Mouse (Mus musculus) heart, embryonic 12.5 days (tissue): ENCODE data around the gene Snph. TPM values are rescaled to one million over a fixed set of nuclear protein-coding genes. Genes with fewer than 3 reads are reported as not detected.

Experiments used
- ATAC-seq: fragments of 200-750 bp; cut with Nextera tagmentation; 2 replicates; pipeline ENCODE4 v1.8.0; 2017; ENCODE audit warnings: moderate TSS enrichment, moderate library complexity; ENCODE audit not compliant: insufficient number of reproducible peaks, low FRiP score
- H3K27ac ChIP-seq: fragments of 300-500 bp; sonication (generic); 2 replicates; pipeline ENCODE4 v1.5.1; 2016; ENCODE audit warnings: mild to moderate bottlenecking, moderate library complexity; ENCODE audit not compliant: poor library complexity, severe bottlenecking
- H3K27me3 ChIP-seq: fragments of 300-500 bp; sonication (generic); replicated peaks from 2 replicates; pipeline ENCODE4 v1.6.1; 2016; ENCODE audit warnings: mild to moderate bottlenecking, moderate library complexity
- H3K36me3 ChIP-seq: fragments of 300-500 bp; sonication (generic); 2 replicates; pipeline ENCODE4 v1.6.1; 2016; ENCODE audit warnings: mild to moderate bottlenecking, moderate library complexity
- H3K4me1 ChIP-seq: fragments of 300-500 bp; sonication (generic); replicated peaks from 2 replicates; pipeline ENCODE4 v1.6.1; 2016; ENCODE audit warnings: mild to moderate bottlenecking
- H3K4me2 ChIP-seq: fragments of 300-500 bp; sonication (generic); 2 replicates; pipeline ENCODE4 v1.6.1; 2016; ENCODE audit warnings: mild to moderate bottlenecking, moderate library complexity
- H3K4me3 ChIP-seq: fragments of 300-500 bp; sonication (generic); 2 replicates; pipeline ENCODE4 v1.5.1; 2016; ENCODE audit warnings: mild to moderate bottlenecking
- H3K9ac ChIP-seq: fragments of 300-500 bp; sonication (generic); 2 replicates; pipeline ENCODE4 v1.6.1; 2016; ENCODE audit warnings: mild to moderate bottlenecking, moderate library complexity
- H3K9me3 ChIP-seq: fragments of 300-500 bp; sonication (generic); replicated peaks from 2 replicates; pipeline ENCODE4 v1.6.1; 2016; ENCODE audit warnings: mild to moderate bottlenecking, moderate library complexity
- WGBS: fragments of 180-500 bp; shearing (Covaris S2); methylation state at CpG from one replicate; pipeline ENCODE4 v1.1.7; 2016; 5-methylcytosine and 5-hydroxymethylcytosine counted together
- polyA plus RNA-seq: library from polyadenylated mRNA; unstranded; fragments of >200 nt; fragmentation: Nextera tagmentation; extraction: Ambion mirVana; gene quantifications from 2 replicates; pipeline ENCODE4 v1.2.1, GENCODE M21; 2016

Snph gene
- polyA plus RNA-seq: 0.22 and 0.38 TPM in 2 replicates

GRCm38 (mm10) chr2:151632159-151632814 is at the start of gene Snph:
Gene Snph, minus strand, starts transcription at chr2:151632593.
- Histone ChIP-seq H3K36me3 (no peaks in the 10 kb centered on the region), H3K4me2 (peak within 1 kb of the TSS; percentile 100), H3K9ac (peak within 1 kb of the TSS; percentile 73), H3K4me1 (peaks cover 5% of the 10 kb centered on the region; the same call in 1 of the 2 replicates), H3K9me3 (no peaks in the 10 kb centered on the region), H3K27ac (no peak within 1 kb of the TSS), H3K27me3 (peaks cover 58% of the 10 kb centered on the region), H3K4me3 (peak within 1 kb of the TSS; percentile 83)
- peak; percentile 51; the same call in 1 of the 2 replicates for ATAC-seq
- WGBS: 1% methylated on average over 43 of the region's 47 CpGs

GRCm38 (mm10) chr2:151676234-151676633 is 43.8 kb upstream of the Snph start:
- H3K36me3 ChIP-seq: no peaks in the 10 kb centered on the region
- H3K27ac ChIP-seq: no peak overlapping the region
- H3K4me1 ChIP-seq: no peaks in the 10 kb centered on the region
- H3K9me3 ChIP-seq: no peaks in the 10 kb centered on the region
- 40% methylated on average over 2 of the region's 2 CpGs for WGBS
- H3K9ac ChIP-seq: no peak overlapping the region
- ATAC-seq: no peak
- no peak overlapping the region for H3K4me2 ChIP-seq
- H3K27me3 ChIP-seq: peaks cover 23% of the 10 kb centered on the region
- H3K4me3 ChIP-seq: no peak overlapping the region

GRCm38 (mm10) chr2:151670968-151671329 is 38.6 kb upstream of the Snph start:
- H3K27me3 ChIP-seq: peaks cover 42% of the 10 kb centered on the region
- H3K9ac ChIP-seq: no peak overlapping the region
- peaks cover 6% of the 10 kb centered on the region for H3K9me3 ChIP-seq
- no peaks in the 10 kb centered on the region for H3K36me3 ChIP-seq
- WGBS: 52% methylated on average over 1 of the region's 1 CpGs
- ATAC-seq: peak; percentile 25; the same call in 1 of the 2 replicates
- H3K27ac ChIP-seq: no peak overlapping the region
- peaks cover 6% of the 10 kb centered on the region; the same call in 1 of the 2 replicates for H3K4me1 ChIP-seq
- no peak overlapping the region for H3K4me3 ChIP-seq
- H3K4me2 ChIP-seq: no peak overlapping the region

- H3K36me3 ChIP-seq: no peaks in the 10 kb centered on the region
- peaks cover 6% of the 10 kb centered on the region; the same call in 1 of the 2 replicates for H3K4me1 ChIP-seq
- no peak overlapping the region for H3K27ac ChIP-seq
- peak; percentile 71 for ATAC-seq
- H3K27me3 ChIP-seq: peaks cover 42% of the 10 kb centered on the region
- WGBS: 29% methylated on average over 47 of the region's 48 CpGs
- H3K4me3 ChIP-seq: peak overlapping the region; percentile 12; the same call in 1 of the 2 replicates
- H3K4me2 ChIP-seq: peak overlapping the region; percentile 55
- peaks cover 6% of the 10 kb centered on the region for H3K9me3 ChIP-seq
- 0 out of 2 replicates have a peak overlapping the region, but pooled peaks have one; percentile 48 for H3K9ac ChIP-seq
Observed at GRCm38 (mm10) chr2:151670026-151670967, 37.9 kb upstream of the Snph start.

GRCm38 (mm10) chr2:151668433-151668832 is 36.0 kb upstream of the Snph start, which contains the start of gene Rad21l:
Gene Rad21l, minus strand, starts transcription at chr2:151668533.
- Histone ChIP-seq H3K36me3 (no peaks in the 10 kb centered on the region), H3K27me3 (peaks cover 32% of the 10 kb centered on the region), H3K4me3 (no peak within 1 kb of the TSS), H3K4me2 (no peak within 1 kb of the TSS), H3K4me1 (peaks cover 6% of the 10 kb centered on the region; the same call in 1 of the 2 replicates), H3K27ac (no peak within 1 kb of the TSS), H3K9me3 (peaks cover 6% of the 10 kb centered on the region), H3K9ac (no peak within 1 kb of the TSS)
- no peak for ATAC-seq
- WGBS: 62% methylated on average over 3 of the region's 3 CpGs

GRCm38 (mm10) chr2:151652053-151652452 is 19.7 kb upstream of the Snph start:
- WGBS: 62% methylated on average over 1 of the region's 1 CpGs
- no peaks in the 10 kb centered on the region for H3K36me3 ChIP-seq
- no peak overlapping the region for H3K27ac ChIP-seq

GRCm38 (mm10) chr2:151636015-151636402 is 3.6 kb upstream of the Snph start:
- WGBS: 82% methylated on average over 2 of the region's 2 CpGs
- Histone ChIP-seq H3K4me1 (peaks cover 5% of the 10 kb centered on the region; the same call in 1 of the 2 replicates), H3K4me3 (no peak overlapping the region), H3K4me2 (no peak overlapping the region), H3K27me3 (peaks cover 30% of the 10 kb centered on the region), H3K27ac (no peak overlapping the region), H3K9me3 (no peaks in the 10 kb centered on the region), H3K9ac (no peak overlapping the region), H3K36me3 (no peaks in the 10 kb centered on the region)
- no peak for ATAC-seq

More at GRCm38 (mm10) chr2:151652053-151652452, 19.7 kb upstream of the Snph start:
- H3K9me3 ChIP-seq: no peaks in the 10 kb centered on the region
- no peak for ATAC-seq
- H3K4me3 ChIP-seq: no peak overlapping the region
- peaks cover 4% of the 10 kb centered on the region; the same call in 1 of the 2 replicates for H3K27me3 ChIP-seq
- H3K4me1 ChIP-seq: no peaks in the 10 kb centered on the region
- no peak overlapping the region for H3K9ac ChIP-seq
- no peak overlapping the region for H3K4me2 ChIP-seq

- Histone ChIP-seq H3K36me3 (no peaks in the 10 kb centered on the region), H3K4me2 (no peak overlapping the region), H3K27me3 (peaks cover 35% of the 10 kb centered on the region), H3K9ac (no peak overlapping the region), H3K4me1 (peaks cover 5% of the 10 kb centered on the region; the same call in 1 of the 2 replicates), H3K4me3 (no peak overlapping the region), H3K27ac (no peak overlapping the region), H3K9me3 (no peaks in the 10 kb centered on the region)
- 62% methylated on average over 9 of the region's 9 CpGs for WGBS
- ATAC-seq: no peak
Observed at GRCm38 (mm10) chr2:151635362-151636014, 3.1 kb upstream of the Snph start.

GRCm38 (mm10) chr2:151634903-151635302 is 2.5 kb upstream of the Snph start:
- H3K4me2 ChIP-seq: no peak overlapping the region
- no peak overlapping the region for H3K4me3 ChIP-seq
- H3K9ac ChIP-seq: no peak overlapping the region
- H3K36me3 ChIP-seq: no peaks in the 10 kb centered on the region
- no peaks in the 10 kb centered on the region for H3K9me3 ChIP-seq
- H3K27ac ChIP-seq: no peak overlapping the region
- ATAC-seq: no peak
- peaks cover 5% of the 10 kb centered on the region; the same call in 1 of the 2 replicates for H3K4me1 ChIP-seq
- 25% methylated on average over 2 of the region's 2 CpGs for WGBS
- H3K27me3 ChIP-seq: peaks cover 41% of the 10 kb centered on the region

GRCm38 (mm10) chr2:151632982-151633381 is 589 bp upstream of the Snph start:
- no peak overlapping the region for H3K4me2 ChIP-seq

More at GRCm38 (mm10) chr2:151632982-151633381, 589 bp upstream of the Snph start:
- H3K27me3 ChIP-seq: peaks cover 55% of the 10 kb centered on the region
- H3K9me3 ChIP-seq: no peaks in the 10 kb centered on the region
- no peak overlapping the region for H3K4me3 ChIP-seq
- peaks cover 5% of the 10 kb centered on the region; the same call in 1 of the 2 replicates for H3K4me1 ChIP-seq
- no peaks in the 10 kb centered on the region for H3K36me3 ChIP-seq
- no peak for ATAC-seq
- no peak overlapping the region for H3K9ac ChIP-seq
- no peak overlapping the region for H3K27ac ChIP-seq
- WGBS: 37% methylated on average over 5 of the region's 5 CpGs
